Mouse (Mus musculus): ENCODE results near the gene Ppia. TPM values are rescaled to one million over a fixed set of nuclear protein-coding genes. Genes with fewer than 3 reads are reported as not detected.
"Not testable (repeated sequence)": the region's sequence is repeated elsewhere in the genome, so short reads cannot be mapped to it uniquely, and the experiment has no call there.

Gene Ppia
- polyA plus RNA-seq, 1 experiment = not detected

DNA sequence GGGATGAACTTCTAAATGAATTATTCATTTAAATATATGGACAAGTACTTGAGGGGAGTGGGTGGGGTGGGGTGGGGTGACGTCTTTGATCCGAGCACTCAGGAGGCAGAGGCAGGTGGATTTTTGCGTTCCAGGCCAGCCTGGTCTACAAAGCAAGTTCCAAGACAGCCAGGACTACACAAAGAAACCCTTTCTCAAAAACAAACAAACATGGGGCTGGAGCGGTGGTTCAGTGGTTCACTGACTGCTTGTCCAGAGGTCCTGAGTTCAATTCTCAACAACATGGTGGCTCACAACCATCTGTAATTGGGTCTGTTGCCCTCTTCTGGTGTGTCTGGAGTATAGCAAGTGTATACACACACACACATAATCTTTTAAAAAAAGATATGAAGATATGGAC, 30.2 kb downstream of the Ppia start:
- H3K27ac ChIP-seq (ENCODE audit: insufficient read depth, low read depth, low read length) = no peak overlapping the region
- TF ChIP-seq POLR2A (IDR thresholded peaks at IDR 0.05; ENCODE audit: insufficient read depth, low read depth, low read length) (no peak), CTCF (IDR thresholded peaks at IDR 0.05; ENCODE audit: insufficient read depth, low read depth, low read length) (no peak)
- H3K4me3 ChIP-seq (ENCODE audit: insufficient read depth, low read depth, low read length) = no peak overlapping the region
- H3K4me1 ChIP-seq (ENCODE audit: control insufficient read depth, insufficient read depth, low read length) = no peaks in the 10 kb centered on the region
- 81% methylated on average over 4 of the region's 4 CpGs for WGBS

DNA sequence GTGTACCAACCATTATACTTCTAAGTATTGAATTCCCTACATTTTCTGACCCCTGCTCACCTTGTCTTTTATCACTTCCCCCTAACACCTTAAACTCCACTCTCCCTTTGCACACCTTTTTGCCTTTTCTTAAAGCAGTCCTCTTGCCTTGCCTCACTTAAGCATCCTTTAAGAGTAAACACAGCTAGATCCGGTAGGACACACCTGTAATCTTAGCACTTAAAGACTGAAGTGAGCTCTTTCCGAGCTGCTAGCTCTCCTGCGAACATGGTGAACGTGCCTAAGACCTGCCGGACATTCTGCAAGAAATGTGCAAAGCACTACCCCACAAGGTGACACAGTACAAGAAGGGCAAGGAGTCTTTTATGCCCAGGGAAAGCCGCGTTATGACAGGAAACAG, 30.7 kb downstream of the Ppia start:
- Histone ChIP-seq H3K4me3 (ENCODE audit: insufficient read depth, low read depth, low read length) (no peak overlapping the region), H3K4me1 (ENCODE audit: control insufficient read depth, insufficient read depth, low read length) (no peaks in the 10 kb centered on the region), H3K27ac (ENCODE audit: insufficient read depth, low read depth, low read length) (no peak overlapping the region)
- TF ChIP-seq POLR2A (IDR thresholded peaks at IDR 0.05; ENCODE audit: insufficient read depth, low read depth, low read length) (no peak), CTCF (IDR thresholded peaks at IDR 0.05; ENCODE audit: insufficient read depth, low read depth, low read length) (no peak)
- WGBS = 92% methylated on average over 7 of the region's 7 CpGs

- Histone ChIP-seq H3K4me1 (ENCODE audit: control insufficient read depth, insufficient read depth, low read length) (no peaks in the 10 kb centered on the region), H3K27ac (ENCODE audit: insufficient read depth, low read depth, low read length) (no peak overlapping the region), H3K4me3 (ENCODE audit: insufficient read depth, low read depth, low read length) (no peak overlapping the region)
- 83% methylated on average over 4 of the region's 4 CpGs for WGBS
- TF ChIP-seq POLR2A (IDR thresholded peaks at IDR 0.05; ENCODE audit: insufficient read depth, low read depth, low read length) = no peak
- TF ChIP-seq CTCF (IDR thresholded peaks at IDR 0.05; ENCODE audit: insufficient read depth, low read depth, low read length) = no peak
These were observed 32.2 kb downstream of the Ppia start for GRCm38 (mm10) chr11:6447493-6447892.

DNA sequence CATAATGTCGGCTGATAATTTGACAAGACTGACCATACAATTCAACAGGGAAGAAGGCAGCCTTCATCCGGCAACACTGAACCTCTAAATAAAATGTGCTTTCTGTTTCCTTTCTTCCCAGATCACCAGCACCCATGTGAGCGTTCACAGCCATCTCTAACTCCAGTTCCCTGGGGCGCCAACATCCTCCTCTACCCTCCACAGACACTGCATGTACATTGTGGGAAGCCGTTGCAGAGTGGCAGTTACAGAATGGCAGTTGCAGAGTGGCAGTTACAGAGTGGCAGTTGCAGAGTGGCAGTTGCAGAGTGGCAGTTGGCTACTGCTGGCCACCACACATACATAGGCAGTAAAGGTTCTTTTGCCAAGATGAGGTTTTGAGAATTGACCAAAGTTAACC, 32.9 kb downstream of the Ppia start:
- 91% methylated on average over 5 of the region's 5 CpGs for WGBS
- not testable (repeated sequence) for H3K4me3 ChIP-seq (ENCODE audit: insufficient read depth, low read depth, low read length); H3K4me1 ChIP-seq (ENCODE audit: control insufficient read depth, insufficient read depth, low read length); H3K27ac ChIP-seq (ENCODE audit: insufficient read depth, low read depth, low read length)

GRCm38 (mm10) chr11:6456083-6456482, 40.8 kb downstream of the Ppia start:
- TF ChIP-seq POLR2A (IDR thresholded peaks at IDR 0.05; ENCODE audit: insufficient read depth, low read depth, low read length) (no peak), CTCF (IDR thresholded peaks at IDR 0.05; ENCODE audit: insufficient read depth, low read depth, low read length) (no peak)
- no peaks in the 10 kb centered on the region for H3K4me1 ChIP-seq (ENCODE audit: control insufficient read depth, insufficient read depth, low read length)
- no peak overlapping the region for H3K4me3 ChIP-seq (ENCODE audit: insufficient read depth, low read depth, low read length)
- H3K27ac ChIP-seq (ENCODE audit: insufficient read depth, low read depth, low read length) = no peak overlapping the region
- WGBS = 75% methylated on average over 6 of the region's 6 CpGs

GRCm38 (mm10) chr11:6463159-6463837, 48.1 kb downstream of the Ppia start:
- TF ChIP-seq CTCF (IDR thresholded peaks at IDR 0.05; ENCODE audit: insufficient read depth, low read depth, low read length) (no peak), POLR2A (IDR thresholded peaks at IDR 0.05; ENCODE audit: insufficient read depth, low read depth, low read length) (no peak)
- no peaks in the 10 kb centered on the region for H3K4me1 ChIP-seq (ENCODE audit: control insufficient read depth, insufficient read depth, low read length)
- WGBS = 91% methylated on average over 6 of the region's 6 CpGs
- H3K27ac ChIP-seq (ENCODE audit: insufficient read depth, low read depth, low read length) = no peak overlapping the region
- no peak overlapping the region for H3K4me3 ChIP-seq (ENCODE audit: insufficient read depth, low read depth, low read length)

GRCm38 (mm10) chr11:6465122-6465521, 49.9 kb downstream of the Ppia start:
- TF ChIP-seq CTCF (IDR thresholded peaks at IDR 0.05; ENCODE audit: insufficient read depth, low read depth, low read length) (no peak), POLR2A (IDR thresholded peaks at IDR 0.05; ENCODE audit: insufficient read depth, low read depth, low read length) (no peak)
- no peak overlapping the region for H3K27ac ChIP-seq (ENCODE audit: insufficient read depth, low read depth, low read length)
- 17% methylated on average over 4 of the region's 4 CpGs for WGBS

GRCm38 (mm10) chr11:6468541-6468940, 53.3 kb downstream of the Ppia start:
- Histone ChIP-seq H3K4me3 (ENCODE audit: insufficient read depth, low read depth, low read length) (no peak overlapping the region), H3K27ac (ENCODE audit: insufficient read depth, low read depth, low read length) (no peak overlapping the region), H3K4me1 (ENCODE audit: control insufficient read depth, insufficient read depth, low read length) (no peaks in the 10 kb centered on the region)
- no peak for TF ChIP-seq CTCF (IDR thresholded peaks at IDR 0.05; ENCODE audit: insufficient read depth, low read depth, low read length)
- no peak for TF ChIP-seq POLR2A (IDR thresholded peaks at IDR 0.05; ENCODE audit: insufficient read depth, low read depth, low read length)
- WGBS = 25% methylated on average over 2 of the region's 2 CpGs

More at GRCm38 (mm10) chr11:6465122-6465521, 49.9 kb downstream of the Ppia start:
- Histone ChIP-seq H3K4me1 (ENCODE audit: control insufficient read depth, insufficient read depth, low read length) (no peaks in the 10 kb centered on the region), H3K4me3 (ENCODE audit: insufficient read depth, low read depth, low read length) (no peak overlapping the region)

Other genes starting within 250 kb of the Ppia start
- gene A730071L15Rik, start 215.4 kb upstream of the Ppia start, polyA plus RNA-seq (2012; ENCODE audit: insufficient read depth, insufficient read length, low replicate concordance, missing spikeins) = not detected in 2 replicates
- not detected in 2 replicates for gene Nudcd3, start 215.0 kb upstream of the Ppia start, polyA plus RNA-seq (2012; ENCODE audit: insufficient read depth, insufficient read length, low replicate concordance, missing spikeins)
- gene Npc1l1, start 185.3 kb upstream of the Ppia start, polyA plus RNA-seq (2012; ENCODE audit: insufficient read depth, insufficient read length, low replicate concordance, missing spikeins) = not detected in 2 replicates
- gene Ddx56, start 147.7 kb upstream of the Ppia start, polyA plus RNA-seq (2012; ENCODE audit: insufficient read depth, insufficient read length, low replicate concordance, missing spikeins) = not detected in 2 replicates
- gene Tmed4, start 140.6 kb upstream of the Ppia start, polyA plus RNA-seq (2012; ENCODE audit: insufficient read depth, insufficient read length, low replicate concordance, missing spikeins) = not detected in 2 replicates
- gene Ogdh, start 123.8 kb upstream of the Ppia start, polyA plus RNA-seq (2012; ENCODE audit: insufficient read depth, insufficient read length, low replicate concordance, missing spikeins) = 123 and 426 TPM in 2 replicates
- not detected in 2 replicates for gene Zmiz2, start 26.4 kb upstream of the Ppia start, polyA plus RNA-seq (2012; ENCODE audit: insufficient read depth, insufficient read length, low replicate concordance, missing spikeins)
- not detected in 2 replicates for gene H2afv, start 29.0 kb downstream of the Ppia start, polyA plus RNA-seq (2012; ENCODE audit: insufficient read depth, insufficient read length, low replicate concordance, missing spikeins)
- 146 and 170 TPM in 2 replicates for gene Purb, start 60.5 kb downstream of the Ppia start, polyA plus RNA-seq (2012; ENCODE audit: insufficient read depth, insufficient read length, low replicate concordance, missing spikeins)
- gene Myo1g, start 105.5 kb downstream of the Ppia start, polyA plus RNA-seq (2012; ENCODE audit: insufficient read depth, insufficient read length, low replicate concordance, missing spikeins) = not detected in 2 replicates
- gene Ccm2, start 131.4 kb downstream of the Ppia start, polyA plus RNA-seq (2012; ENCODE audit: insufficient read depth, insufficient read length, low replicate concordance, missing spikeins) = not detected in 2 replicates
- not detected in 2 replicates for gene Nacad, start 190.6 kb downstream of the Ppia start, polyA plus RNA-seq (2012; ENCODE audit: insufficient read depth, insufficient read length, low replicate concordance, missing spikeins)
- gene Tbrg4, start 210.6 kb downstream of the Ppia start, polyA plus RNA-seq (2012; ENCODE audit: insufficient read depth, insufficient read length, low replicate concordance, missing spikeins) = not detected in 2 replicates
- gene Wap, start 223.2 kb downstream of the Ppia start, polyA plus RNA-seq (2012; ENCODE audit: insufficient read depth, insufficient read length, low replicate concordance, missing spikeins) = not detected in 2 replicates
- gene Ramp3, start 243.1 kb downstream of the Ppia start, polyA plus RNA-seq (2012; ENCODE audit: insufficient read depth, insufficient read length, low replicate concordance, missing spikeins) = not detected in 2 replicates

All from olfactory bulb, adult 2 months (tissue).